Mouse (Mus musculus): ENCODE data around the gene Epb41l1.
"Not testable (repeated sequence)": the region's sequence is repeated elsewhere in the genome, so short reads cannot be mapped to it uniquely, and the experiment has no call there.

Epb41l1 gene

GRCm38 (mm10) chr2:156420694-156421380 lies at the start of gene Epb41l1:
Gene Epb41l1 (plus strand): TSS chr2:156420909.
- DNase-seq: peak; percentile 10

GRCm38 (mm10) chr2:156376956-156377355 lies 43.8 kb upstream of the Epb41l1 start:
- DNase-seq: no peak

GRCm38 (mm10) chr2:156379929-156380328 lies 40.8 kb upstream of the Epb41l1 start:
- no peak for DNase-seq

GRCm38 (mm10) chr2:156381350-156381749 lies 39.4 kb upstream of the Epb41l1 start:
- no peak for DNase-seq

- DNase-seq: peak; percentile 75
These were observed 28.1 kb upstream of the Epb41l1 start for GRCm38 (mm10) chr2:156392461-156393154.

GRCm38 (mm10) chr2:156393155-156393828 lies 27.4 kb upstream of the Epb41l1 start:
- no peak for DNase-seq

- DNase-seq: no peak
These were observed 26.4 kb upstream of the Epb41l1 start for GRCm38 (mm10) chr2:156394282-156394681.

GRCm38 (mm10) chr2:156396096-156396495 lies 24.6 kb upstream of the Epb41l1 start:
- no peak for DNase-seq

- no peak for DNase-seq
These were observed 22.7 kb upstream of the Epb41l1 start for GRCm38 (mm10) chr2:156397988-156398387.

- no peak for DNase-seq
These were observed 21.2 kb upstream of the Epb41l1 start for GRCm38 (mm10) chr2:156399485-156399884.

GRCm38 (mm10) chr2:156401331-156401730 lies 19.4 kb upstream of the Epb41l1 start:
- peak; percentile 9 for DNase-seq

GRCm38 (mm10) chr2:156402036-156402435 lies 18.7 kb upstream of the Epb41l1 start:
- DNase-seq: no peak

GRCm38 (mm10) chr2:156406987-156407386 lies 13.7 kb upstream of the Epb41l1 start:
- DNase-seq: no peak

GRCm38 (mm10) chr2:156408168-156408567 lies 12.5 kb upstream of the Epb41l1 start:
- DNase-seq: no peak

- DNase-seq: not testable (repeated sequence)
These were observed 9.4 kb upstream of the Epb41l1 start for GRCm38 (mm10) chr2:156411348-156411747.

GRCm38 (mm10) chr2:156414996-156415395 lies 5.7 kb upstream of the Epb41l1 start:
- no peak for DNase-seq

- DNase-seq: no peak
These were observed 5.0 kb upstream of the Epb41l1 start for GRCm38 (mm10) chr2:156415674-156416073.

- DNase-seq: no peak
These were observed 3.5 kb upstream of the Epb41l1 start for GRCm38 (mm10) chr2:156417194-156417593.

GRCm38 (mm10) chr2:156418467-156418866 lies 2.2 kb upstream of the Epb41l1 start:
- DNase-seq: no peak

- DNase-seq: no peak
These were observed 399 bp upstream of the Epb41l1 start for GRCm38 (mm10) chr2:156420327-156420693.

GRCm38 (mm10) chr2:156421381-156422110 lies 837 bp downstream of the Epb41l1 start:
- DNase-seq: peak; percentile 16

GRCm38 (mm10) chr2:156422631-156423030 lies 1.9 kb downstream of the Epb41l1 start:
- peak; percentile 11 for DNase-seq

- DNase-seq: no peak
These were observed 3.0 kb downstream of the Epb41l1 start for GRCm38 (mm10) chr2:156423672-156424071.

Measured in cerebellum, adult 11-12 months (tissue).